Mouse (Mus musculus) myocyte (in vitro differentiated cells): ENCODE data around the gene Pick1. TPM values are rescaled to one million over a fixed set of nuclear protein-coding genes. Genes with fewer than 3 reads are reported as not detected.

Source experiments
- H3K27me3 ChIP-seq: one replicate; pipeline ENCODE4 v1.6.1; 2011; ENCODE audit not compliant: control insufficient read depth, insufficient read depth, insufficient read length
- H3K36me3 ChIP-seq: one replicate; pipeline ENCODE4 v1.6.1; 2011; ENCODE audit not compliant: control insufficient read depth, insufficient read depth
- H3K4me2 ChIP-seq: one replicate; pipeline ENCODE4 v1.6.1; 2011; ENCODE audit warnings: low read depth, control low read depth
- H3K4me3 ChIP-seq: one replicate; pipeline ENCODE4 v1.5.1; 2011; ENCODE audit warnings: mild to moderate bottlenecking, control low read depth, moderate library complexity
- H3K79me2 ChIP-seq: one replicate; pipeline ENCODE4 v1.6.1; 2011; ENCODE audit not compliant: control insufficient read depth, insufficient read depth
- H3ac ChIP-seq: one replicate; pipeline ENCODE4 v1.6.1; 2011; ENCODE audit not compliant: control insufficient read depth, insufficient read length
- CEBPB ChIP-seq: IDR thresholded peaks from 2 replicates; pipeline ENCODE4 v1.6.1; 2011; ENCODE audit warnings: mild to moderate bottlenecking, moderate library complexity; ENCODE audit not compliant: poor library complexity, insufficient read depth, severe bottlenecking
- E2F4 ChIP-seq: IDR thresholded peaks from one replicate; pipeline ENCODE4 v1.6.1; 2011; ENCODE audit warnings: mild to moderate bottlenecking, control low read depth, moderate library complexity; ENCODE audit not compliant: insufficient read depth
- MAX ChIP-seq: IDR thresholded peaks from one replicate; pipeline ENCODE4 v1.6.1; 2011; ENCODE audit warnings: low read depth, mild to moderate bottlenecking, control low read depth
- MYOD1 ChIP-seq, 3 experiments: IDR thresholded peaks; one replicate each; pipeline ENCODE4 v1.6.1; 2011; ENCODE audit warnings: control low read depth in 2 of 3, low read depth in 2 of 3, mild to moderate bottlenecking in 2 of 3, moderate library complexity in 1 of 3; ENCODE audit not compliant: insufficient read length in 2 of 3, control insufficient read depth in 1 of 3
- MYOG ChIP-seq, 3 experiments: IDR thresholded peaks; one replicate each; pipeline ENCODE4 v1.6.1; 2011; ENCODE audit warnings: control low read depth in 2 of 3, low read depth in 2 of 3, mild to moderate bottlenecking in 2 of 3; ENCODE audit not compliant: insufficient read length in 2 of 3, control insufficient read depth in 1 of 3, insufficient read depth in 1 of 3
- POLR2A ChIP-seq: IDR thresholded peaks from one replicate; pipeline ENCODE4 v1.6.1; 2011; ENCODE audit warnings: low read depth, mild to moderate bottlenecking, control low read depth, moderate library complexity; ENCODE audit not compliant: insufficient read length
- POLR2AphosphoS2 ChIP-seq: IDR thresholded peaks from one replicate; pipeline ENCODE4 v1.6.1; 2011; ENCODE audit warnings: low read depth, control low read depth; ENCODE audit not compliant: insufficient read length
- REST ChIP-seq: IDR thresholded peaks from one replicate; pipeline ENCODE4 v1.6.1; 2011; ENCODE audit warnings: mild to moderate bottlenecking, control low read depth, moderate library complexity; ENCODE audit not compliant: insufficient read depth, insufficient read length
- SRF ChIP-seq: IDR thresholded peaks from one replicate; pipeline ENCODE4 v1.6.1; 2011; ENCODE audit warnings: low read depth; ENCODE audit not compliant: control insufficient read depth, insufficient read length
- TCF12 ChIP-seq: IDR thresholded peaks from one replicate; pipeline ENCODE4 v1.6.1; 2011; ENCODE audit warnings: mild to moderate bottlenecking, control low read depth; ENCODE audit not compliant: poor library complexity, insufficient read depth, severe bottlenecking
- TCF3 ChIP-seq: IDR thresholded peaks from one replicate; pipeline ENCODE4 v1.6.1; 2011; ENCODE audit warnings: low read depth, control low read depth; ENCODE audit not compliant: insufficient read length
- USF1 ChIP-seq: IDR thresholded peaks from one replicate; pipeline ENCODE4 v1.6.1; 2011; ENCODE audit warnings: low read depth, mild to moderate bottlenecking, control low read depth, moderate library complexity
- polyA plus RNA-seq: library from polyadenylated mRNA; unstranded; fragments of >200 nt; fragmentation: generic; extraction: Trizol; gene quantifications from one replicate; pipeline ENCODE4 v1.2.1, GENCODE M21; 2012; ENCODE audit warnings: missing spikeins

Pick1 gene
- polyA plus RNA-seq, 1 experiment, result 26.0 TPM

DNA sequence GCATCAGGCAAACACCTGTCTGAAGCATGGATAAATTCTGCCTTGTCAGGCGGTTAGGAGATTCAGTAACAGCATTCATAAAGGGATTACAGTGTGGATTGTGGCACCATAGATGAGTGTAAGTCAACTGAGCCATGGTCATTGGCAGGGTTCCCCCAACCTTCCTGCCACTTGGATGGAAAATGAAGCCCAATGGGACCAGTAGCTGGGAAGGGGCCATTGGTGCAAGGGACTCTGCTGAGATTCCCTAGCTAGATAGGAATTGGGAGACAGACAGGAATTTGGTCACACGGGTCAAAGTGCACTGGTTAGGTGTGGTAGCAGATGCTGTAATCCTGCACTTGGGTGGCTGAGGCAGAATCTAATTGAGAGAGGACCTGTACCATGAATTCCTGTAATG lies 21.3 kb downstream of the Pick1 start:
- Histone ChIP-seq H3K4me2 (no peak overlapping the region), H3K36me3 (no peaks in the 10 kb centered on the region), H3K4me3 (no peak overlapping the region), H3K79me2 (no peaks in the 10 kb centered on the region), H3ac (no peak overlapping the region), H3K27me3 (peaks cover 45% of the 10 kb centered on the region)
- TF ChIP-seq TCF3 (no peak), SRF (no peak), POLR2AphosphoS2 (no peak), TCF12 (no peak), MYOG (IDR thresholded peaks at IDR 0.05; ENCODE audit: control insufficient read depth in 1 of 3, insufficient read depth in 1 of 3, insufficient read length in 2 of 3, low read depth in 2 of 3) (no peak), E2F4 (no peak), USF1 (no peak), MYOD1 (IDR thresholded peaks at IDR 0.05; ENCODE audit: control insufficient read depth in 1 of 3, insufficient read length in 2 of 3, low read depth in 2 of 3) (no peak), POLR2A (no peak)

DNA sequence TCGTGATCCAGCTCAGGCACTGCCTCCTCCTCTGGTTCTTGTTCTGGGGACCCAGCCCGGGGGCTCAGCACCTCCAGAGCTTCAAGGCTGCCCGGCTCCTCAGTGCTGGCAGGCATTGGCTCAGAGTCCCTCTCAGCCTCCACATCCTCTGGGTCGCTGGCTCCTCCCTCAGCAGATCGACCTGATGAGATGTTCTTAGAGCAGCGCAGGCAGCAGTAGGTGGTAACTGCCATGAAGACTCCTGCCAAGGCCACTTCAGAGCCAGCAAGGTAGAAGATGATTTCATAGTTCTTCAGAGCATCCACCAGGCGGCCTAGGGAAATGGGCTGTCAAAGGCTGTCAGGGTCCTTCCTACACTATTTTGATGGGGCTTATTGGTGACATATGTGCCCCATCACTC lies 22.2 kb downstream of the Pick1 start:
- Histone ChIP-seq H3ac (no peak overlapping the region), H3K79me2 (no peaks in the 10 kb centered on the region), H3K4me2 (no peak overlapping the region), H3K36me3 (no peaks in the 10 kb centered on the region), H3K27me3 (peaks cover 48% of the 10 kb centered on the region), H3K4me3 (no peak overlapping the region)
- TF ChIP-seq REST (no peak), SRF (no peak), USF1 (no peak), TCF12 (no peak), TCF3 (no peak), MAX (no peak), POLR2A (no peak), MYOD1 (IDR thresholded peaks at IDR 0.05; ENCODE audit: control insufficient read depth in 1 of 3, insufficient read length in 2 of 3, low read depth in 2 of 3) (no peak), E2F4 (no peak), MYOG (IDR thresholded peaks at IDR 0.05; ENCODE audit: control insufficient read depth in 1 of 3, insufficient read depth in 1 of 3, insufficient read length in 2 of 3, low read depth in 2 of 3) (no peak), POLR2AphosphoS2 (no peak), CEBPB (no peak)

DNA sequence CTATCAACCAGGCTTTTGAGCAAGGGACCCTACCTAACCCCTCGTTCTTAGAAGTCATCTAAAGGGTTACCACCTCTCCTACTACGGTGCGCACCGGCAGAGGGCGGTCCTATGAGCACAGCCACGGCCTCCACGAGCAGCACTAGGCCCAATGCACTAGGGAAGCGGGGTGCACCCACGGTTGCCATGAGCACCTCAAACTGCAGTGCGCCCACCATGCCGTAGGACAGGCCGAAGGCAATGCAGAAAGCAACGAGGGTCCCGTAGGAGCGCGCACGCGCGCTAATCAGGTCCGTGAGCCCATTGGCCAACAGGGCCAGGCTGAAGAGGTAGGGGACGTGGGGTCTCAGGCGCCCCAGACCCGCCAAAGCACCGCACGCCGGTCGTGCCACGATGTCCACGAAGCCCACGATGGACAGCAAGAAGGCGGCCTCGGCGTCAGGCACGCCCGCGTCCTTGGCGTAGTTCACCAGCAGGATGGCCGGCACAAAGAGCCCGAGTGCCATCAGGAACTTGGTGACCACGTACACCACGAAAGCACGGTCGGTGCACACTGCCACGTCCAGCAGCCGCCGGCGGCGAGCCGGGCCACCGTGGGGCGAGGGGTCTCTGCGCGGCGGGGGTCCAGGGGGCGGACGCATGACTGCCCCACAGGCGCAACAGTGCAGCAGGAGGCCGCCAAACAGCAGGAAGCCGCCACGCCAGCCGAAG lies 23.0 kb downstream of the Pick1 start:
- Histone ChIP-seq H3K36me3 (no peaks in the 10 kb centered on the region), H3K4me2 (no peak overlapping the region), H3ac (no peak overlapping the region), H3K4me3 (no peak overlapping the region), H3K27me3 (peaks cover 48% of the 10 kb centered on the region), H3K79me2 (no peaks in the 10 kb centered on the region)
- TF ChIP-seq E2F4, result no peak
- no peak for TF ChIP-seq POLR2A
- TF ChIP-seq POLR2AphosphoS2, result peak; percentile 75
- no peak for TF ChIP-seq MYOD1 (IDR thresholded peaks at IDR 0.05; ENCODE audit: control insufficient read depth in 1 of 3, insufficient read length in 2 of 3, low read depth in 2 of 3)

DNA sequence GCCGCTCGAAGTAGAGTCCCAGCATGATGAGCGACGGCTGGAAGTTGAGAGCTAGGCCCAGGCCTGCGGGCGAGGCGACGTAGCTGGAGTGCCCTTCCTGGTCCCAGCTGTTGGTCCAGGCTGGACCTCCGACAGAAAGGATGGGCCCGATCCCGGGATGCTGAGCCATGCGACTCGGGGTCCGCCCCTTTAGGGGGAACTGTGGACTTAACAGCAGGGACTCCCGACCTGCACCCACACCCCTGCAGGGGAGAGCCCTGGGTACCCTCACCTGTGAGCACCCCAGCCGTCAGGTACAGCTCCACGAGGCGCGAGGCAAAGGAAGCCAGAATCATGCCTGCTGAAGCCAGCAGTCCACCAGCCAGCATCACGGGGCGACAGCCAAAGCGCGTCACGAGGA lies 23.6 kb downstream of the Pick1 start:
- TF ChIP-seq TCF3, result no peak
- TF ChIP-seq CEBPB, result no peak
- no peak for TF ChIP-seq POLR2A
- no peak for TF ChIP-seq MYOG (IDR thresholded peaks at IDR 0.05; ENCODE audit: control insufficient read depth in 1 of 3, insufficient read depth in 1 of 3, insufficient read length in 2 of 3, low read depth in 2 of 3)
- no peak for TF ChIP-seq POLR2AphosphoS2
- TF ChIP-seq USF1, result no peak
- no peak for TF ChIP-seq E2F4
- TF ChIP-seq REST, result no peak
- no peak for TF ChIP-seq SRF
- no peak for TF ChIP-seq TCF12
- TF ChIP-seq MYOD1 (IDR thresholded peaks at IDR 0.05; ENCODE audit: control insufficient read depth in 1 of 3, insufficient read length in 2 of 3, low read depth in 2 of 3), result no peak
- TF ChIP-seq MAX, result no peak
- H3K27me3 ChIP-seq, result peaks cover 48% of the 10 kb centered on the region

DNA sequence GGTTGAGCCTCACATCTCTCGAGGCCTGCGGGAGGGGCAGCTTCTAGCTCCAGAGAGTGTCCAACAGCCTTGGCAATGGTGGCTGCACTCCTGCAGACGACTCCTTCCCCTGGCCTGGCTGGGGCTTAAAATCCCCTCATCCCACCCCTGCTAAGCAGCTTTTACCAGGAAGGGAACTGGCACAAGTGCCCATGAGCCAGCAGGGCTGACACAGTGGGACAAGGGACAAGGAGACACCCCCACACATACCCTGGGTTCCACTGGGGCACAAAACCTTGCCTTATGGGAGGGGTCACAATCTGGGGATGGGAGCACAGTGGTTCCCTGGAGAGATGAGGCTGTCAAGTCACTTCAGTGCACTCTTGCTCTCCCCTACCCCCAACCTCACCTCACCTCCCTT lies 25.7 kb downstream of the Pick1 start, which contains the start of gene Slc16a8:
TSS of gene Slc16a8 (minus strand) at position 101 of the 400 bp plus-strand sequence.
- TF ChIP-seq E2F4 (no peak), MYOG (IDR thresholded peaks at IDR 0.05; ENCODE audit: control insufficient read depth in 1 of 3, insufficient read depth in 1 of 3, insufficient read length in 2 of 3, low read depth in 2 of 3) (no peak), CEBPB (no peak), MYOD1 (IDR thresholded peaks at IDR 0.05; ENCODE audit: control insufficient read depth in 1 of 3, insufficient read length in 2 of 3, low read depth in 2 of 3) (no peak), TCF3 (no peak), TCF12 (no peak), POLR2A (no peak), POLR2AphosphoS2 (no peak), SRF (no peak), MAX (no peak), REST (no peak), USF1 (no peak)
- H3K4me3 ChIP-seq, result no peak within 1 kb of the TSS
- no peak within 1 kb of the TSS for H3ac ChIP-seq
- H3K4me2 ChIP-seq, result no peak within 1 kb of the TSS
- H3K36me3 ChIP-seq, result no peaks in the 10 kb centered on the region
- peaks cover 48% of the 10 kb centered on the region for H3K27me3 ChIP-seq
- no peaks in the 10 kb centered on the region for H3K79me2 ChIP-seq

More for the DNA sequence above, 23.6 kb downstream of the Pick1 start:
- H3K79me2 ChIP-seq, result no peaks in the 10 kb centered on the region
- H3K4me2 ChIP-seq, result no peak overlapping the region
- H3K4me3 ChIP-seq, result no peak overlapping the region
- H3ac ChIP-seq, result no peak overlapping the region
- H3K36me3 ChIP-seq, result no peaks in the 10 kb centered on the region
